Mouse (Mus musculus) urinary bladder, adult 2 months (tissue): ENCODE measurements at regions not wholly inside any gene's neighbourhood (a gene's known extent, or its start where the extent isn't known, plus 50 kb on each side); places are given as distances from the start of the nearest gene placed in this dataset.

Experiments used
- DNase-seq: peaks from one replicate; pipeline ENCODE4 v3.0.0; 2022; ENCODE audit warnings: low spot score

DNA sequence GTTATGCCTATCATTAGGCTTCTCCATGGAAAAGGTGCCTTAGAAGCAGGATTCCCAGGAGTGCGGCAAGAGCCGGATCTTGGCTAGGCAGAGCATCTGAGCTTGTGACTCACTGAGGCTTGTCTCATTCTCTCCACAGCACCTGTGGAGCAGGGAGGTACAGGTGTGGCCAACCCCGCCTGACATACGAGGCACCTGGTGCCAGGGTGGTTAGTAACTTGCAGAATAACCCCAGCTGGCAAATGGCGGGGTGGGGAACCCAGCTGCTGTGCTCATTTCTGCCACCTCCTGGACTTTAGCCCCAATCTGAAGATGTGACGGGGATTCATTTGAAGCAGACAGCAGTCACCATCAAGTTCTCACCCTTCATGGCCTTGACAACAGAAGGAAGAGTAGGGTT, 96.2 kb downstream of the Pdgfra start:
- no peak for DNase-seq

DNA sequence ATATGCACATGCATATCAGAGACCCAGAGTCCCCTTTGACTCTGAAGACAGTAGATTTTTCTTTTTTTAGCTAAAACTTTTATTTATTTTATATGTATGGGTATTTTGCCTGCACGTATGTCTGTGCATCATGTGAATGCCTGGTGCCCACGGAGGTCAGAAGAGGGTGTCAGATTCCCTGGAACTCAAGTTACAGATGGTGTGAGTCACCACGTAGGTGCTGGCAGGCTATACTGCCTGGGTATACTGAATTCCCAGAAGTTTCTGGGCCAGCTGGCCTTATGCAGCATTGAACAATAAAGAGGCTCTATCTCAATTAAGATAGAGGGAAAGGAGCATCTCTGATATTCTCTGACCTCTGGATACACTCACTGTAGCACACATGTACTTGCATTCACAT, 97.6 kb downstream of the Pdgfra start:
- no peak for DNase-seq

DNA sequence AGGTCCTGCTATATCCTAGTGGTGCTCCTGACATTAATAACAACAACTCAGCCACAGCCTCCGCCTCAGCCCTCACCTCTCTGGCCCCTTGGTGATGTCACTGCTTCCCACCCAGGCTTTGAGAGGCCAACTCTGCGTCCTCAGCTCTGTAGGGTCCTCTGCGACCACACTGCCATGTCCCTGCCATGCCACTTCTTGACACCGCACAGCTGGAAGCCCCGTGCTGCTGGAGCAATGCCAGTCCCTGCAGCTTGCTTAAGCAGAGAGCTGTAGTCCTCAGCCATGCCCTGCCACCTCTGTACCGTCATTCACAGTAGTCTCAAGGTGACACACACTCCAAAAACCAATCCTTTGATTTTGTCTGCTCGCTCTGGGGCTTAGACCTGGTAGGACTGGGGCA, 101.3 kb downstream of the Pdgfra start:
- DNase-seq: no peak

DNA sequence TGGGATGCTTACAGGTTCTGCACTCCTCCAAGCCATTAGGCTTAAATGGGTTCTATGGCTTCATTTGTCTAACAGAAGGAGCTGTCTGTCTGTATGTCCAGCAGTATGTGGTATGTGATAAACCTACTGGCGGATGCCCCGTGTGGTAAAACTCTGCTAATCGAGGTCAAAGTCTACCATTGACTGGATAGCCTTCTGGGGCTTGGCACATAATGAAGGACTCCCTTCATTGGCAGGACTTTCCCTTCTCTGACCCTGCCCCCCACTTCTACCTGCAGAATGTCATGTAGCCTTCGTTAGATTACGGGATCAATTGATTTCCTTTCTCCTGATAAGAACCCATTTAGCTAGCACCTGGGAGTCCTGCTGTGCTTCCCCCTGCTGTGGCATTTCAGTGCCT, 101.7 kb downstream of the Pdgfra start:
- DNase-seq: no peak

DNA sequence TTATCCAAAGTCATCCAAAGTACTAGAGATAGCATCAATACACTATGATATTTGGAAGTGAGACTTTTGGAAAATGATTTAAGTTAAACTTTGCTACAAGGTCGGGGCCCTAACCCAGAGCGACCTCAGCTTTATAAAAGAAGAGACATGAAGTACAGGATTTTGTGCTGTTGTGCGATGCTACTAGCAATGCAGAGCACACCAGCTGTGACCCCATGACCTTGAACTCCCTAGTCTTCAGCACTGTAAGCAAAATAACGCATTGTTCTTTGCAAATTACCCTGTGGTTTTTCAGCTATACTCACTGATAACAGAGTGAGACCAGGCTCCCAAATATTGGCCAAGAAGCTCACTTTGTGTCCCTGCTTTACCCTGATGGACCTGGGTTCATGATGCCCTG, 104.1 kb downstream of the Pdgfra start:
- DNase-seq: no peak

DNA sequence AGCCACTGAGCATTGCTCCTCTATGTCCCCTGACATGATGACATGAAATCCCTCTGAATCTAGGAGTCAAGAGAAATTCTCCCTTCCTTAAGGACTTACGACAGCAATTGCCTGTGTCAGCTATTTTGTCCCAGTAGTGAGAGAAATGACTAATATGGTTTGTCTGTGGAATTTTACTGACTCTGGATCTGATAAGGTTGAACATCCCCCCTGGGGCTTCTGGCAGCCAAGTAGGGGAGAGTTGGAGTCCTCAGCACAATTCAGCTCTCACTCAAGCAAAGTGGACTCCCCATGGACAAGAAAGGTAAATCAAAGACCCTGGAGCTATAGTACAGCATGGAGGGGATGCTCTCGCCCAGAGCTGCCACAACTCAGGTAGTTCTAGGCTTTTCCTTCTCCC, 105.0 kb downstream of the Pdgfra start:
- no peak for DNase-seq

DNA sequence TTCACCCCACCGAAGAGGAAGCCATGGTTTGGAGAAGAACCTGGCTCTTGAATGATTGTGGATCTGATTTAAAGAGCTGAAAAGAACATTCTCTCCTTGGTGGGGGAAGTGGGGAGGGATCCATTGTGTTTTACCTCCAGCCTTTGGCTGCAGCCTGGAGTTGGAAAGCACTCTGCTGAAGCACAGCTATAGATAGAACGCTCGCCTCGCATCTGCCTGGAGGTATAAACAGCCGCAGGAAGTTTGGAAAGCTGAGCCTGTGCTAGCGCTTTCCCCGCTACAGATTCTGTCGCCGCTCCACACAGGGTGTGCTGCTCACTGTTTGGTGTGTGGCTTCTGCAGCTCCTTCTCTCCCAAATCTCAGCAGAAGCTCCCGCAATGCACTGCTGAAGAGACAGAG, 108.2 kb downstream of the Pdgfra start:
- DNase-seq: no peak

DNA sequence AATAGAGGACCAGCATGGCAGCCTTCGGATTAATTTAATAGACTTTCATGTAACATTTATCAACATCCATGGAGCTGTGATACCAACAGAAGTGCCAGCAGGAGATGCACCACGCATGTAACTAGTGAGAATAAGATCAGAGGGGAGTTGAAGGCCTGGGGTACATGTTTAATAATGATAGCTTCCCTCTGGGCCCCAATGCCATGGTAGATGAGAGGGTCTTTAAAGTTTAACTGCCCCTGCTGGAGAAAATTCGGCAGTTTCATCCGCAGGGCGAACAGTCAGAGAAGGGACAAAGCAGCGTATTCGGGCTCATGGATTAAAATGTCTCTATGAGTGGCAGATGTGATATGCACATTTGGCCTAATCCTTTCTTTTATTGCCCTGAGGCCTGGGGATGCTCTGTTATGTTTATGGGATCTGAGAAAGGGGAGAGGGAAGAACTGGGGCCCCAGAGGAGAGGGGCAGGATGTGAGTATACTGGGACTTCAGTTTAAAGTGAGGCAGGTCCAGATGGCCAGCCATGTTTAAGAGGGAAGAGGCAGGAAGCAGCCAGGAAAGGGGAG, 114.1 kb downstream of the Pdgfra start:
- DNase-seq: no peak

DNA sequence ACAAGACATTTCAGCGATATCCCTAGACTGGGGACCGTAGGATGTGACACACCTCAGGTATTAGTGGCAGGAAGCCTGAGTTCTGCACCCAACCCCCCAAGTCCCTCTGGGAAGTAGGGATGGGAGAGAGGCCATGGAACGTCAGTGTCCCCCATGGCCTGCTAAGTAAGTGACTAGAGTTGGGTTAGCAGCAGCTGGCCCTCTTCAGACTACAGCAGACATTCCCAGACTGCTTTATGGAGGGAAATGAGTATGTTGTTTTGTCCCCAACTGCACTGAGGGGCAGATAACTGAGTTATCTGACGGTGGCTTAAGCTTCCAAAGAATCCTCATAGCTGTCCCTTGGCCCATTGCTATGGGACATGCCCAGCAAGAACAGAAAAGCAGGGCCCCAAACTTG, 114.8 kb downstream of the Pdgfra start:
- DNase-seq: no peak

DNA sequence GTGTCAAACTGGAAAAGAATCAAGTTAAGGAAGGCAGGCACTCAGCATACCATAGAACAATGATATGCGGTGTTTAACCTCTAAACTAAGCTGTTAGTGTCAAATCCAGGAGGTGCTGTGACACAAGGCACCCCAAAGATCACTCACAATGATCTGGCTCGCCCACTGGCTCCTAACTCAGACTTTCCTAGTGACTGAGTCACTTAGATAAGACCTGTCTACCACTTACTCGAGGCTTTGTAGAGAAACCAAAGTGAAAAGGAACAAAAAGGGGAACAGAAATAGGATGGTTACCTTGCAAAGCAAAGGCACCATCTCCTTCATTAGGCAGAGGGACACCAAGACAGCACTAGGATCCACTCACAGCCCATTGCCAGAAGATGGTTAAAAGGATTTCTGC, 115.7 kb downstream of the Pdgfra start:
- no peak for DNase-seq

DNA sequence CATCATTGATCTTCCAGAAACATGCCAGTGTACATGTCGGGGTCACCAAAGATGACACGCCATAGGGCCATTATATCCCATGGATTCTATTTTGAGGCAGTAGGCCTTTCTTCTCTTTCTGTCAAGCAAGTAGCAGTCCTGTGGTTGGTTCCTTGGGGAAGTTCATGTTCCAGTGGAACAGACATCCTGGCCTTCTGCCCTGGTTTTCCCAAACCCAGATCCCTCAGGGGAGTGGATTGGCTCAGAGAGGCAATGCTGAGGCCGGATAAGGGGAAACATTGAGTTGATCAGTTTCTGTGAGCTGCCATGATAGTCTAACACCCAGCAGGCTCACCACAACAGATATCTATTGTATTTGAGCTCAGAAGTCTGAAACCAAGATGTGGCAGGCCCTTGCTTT, 125.9 kb downstream of the Pdgfra start:
- DNase-seq: no peak

DNA sequence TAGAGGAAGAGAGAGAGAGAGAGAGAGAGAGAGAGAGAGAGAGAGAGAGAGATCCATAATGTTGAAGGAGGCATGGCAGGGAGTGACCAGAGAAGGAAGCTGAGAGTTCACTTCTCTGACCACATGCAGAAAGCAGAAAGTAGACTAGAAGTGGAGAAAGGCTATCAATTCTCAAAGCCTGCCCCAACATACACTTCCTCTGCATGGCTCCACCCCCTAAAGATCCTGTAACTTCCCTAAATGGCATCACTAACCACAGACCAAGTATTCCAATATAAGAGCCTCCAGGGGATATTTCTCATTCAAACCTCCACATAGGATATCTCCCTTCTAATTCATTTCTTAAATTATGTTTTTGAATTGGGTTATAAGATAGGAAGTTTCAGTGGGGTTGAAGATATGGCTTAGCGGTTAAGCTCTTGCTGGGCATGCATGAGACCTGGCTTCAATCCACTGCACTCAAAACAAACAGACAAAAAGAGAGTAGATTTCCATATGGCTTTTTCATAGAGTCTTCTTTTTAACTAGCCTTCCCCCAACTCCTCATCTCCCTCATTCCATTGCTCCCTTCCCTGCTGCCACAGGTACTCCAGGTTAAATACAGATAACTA, 127.6 kb downstream of the Pdgfra start:
- no peak for DNase-seq

DNA sequence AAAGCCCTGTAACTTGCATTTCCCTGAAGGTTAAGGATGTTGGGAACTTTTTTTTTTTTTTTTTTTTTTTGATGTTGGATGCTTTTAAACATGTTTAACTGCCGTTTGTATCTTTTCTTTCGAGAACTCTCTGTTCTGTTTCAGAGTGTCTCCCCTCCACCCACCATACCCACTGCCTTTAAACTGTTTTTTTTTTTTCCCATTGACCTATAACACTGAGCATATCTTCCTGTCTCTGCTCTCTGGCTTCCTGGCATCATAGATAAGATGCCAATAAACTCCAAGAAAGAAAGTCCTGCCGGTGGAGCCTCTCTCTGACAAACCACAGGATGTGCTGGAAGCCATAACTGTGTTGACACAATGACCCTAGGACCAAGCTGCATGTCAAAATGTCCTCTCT, 128.6 kb downstream of the Pdgfra start:
- DNase-seq: no peak

DNA sequence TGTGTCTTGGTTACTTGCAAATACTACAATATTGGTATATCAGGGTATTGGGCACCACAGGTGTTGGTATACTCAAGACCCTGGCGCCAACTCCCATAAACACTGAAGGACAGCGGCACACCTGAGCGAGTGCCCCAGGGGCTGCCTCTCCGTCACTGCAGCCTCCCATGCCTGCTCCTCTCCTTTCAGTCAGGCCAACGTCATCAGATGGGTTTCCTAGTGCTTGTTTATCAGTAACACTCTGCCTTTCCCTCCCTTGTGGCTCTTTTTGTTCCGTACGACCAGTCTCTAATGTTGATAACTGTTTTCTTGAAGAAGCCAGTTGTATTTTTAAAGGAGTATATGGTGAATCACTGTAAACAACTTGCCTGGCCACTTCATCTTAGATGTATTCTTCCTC, 129.4 kb downstream of the Pdgfra start:
- no peak for DNase-seq

DNA sequence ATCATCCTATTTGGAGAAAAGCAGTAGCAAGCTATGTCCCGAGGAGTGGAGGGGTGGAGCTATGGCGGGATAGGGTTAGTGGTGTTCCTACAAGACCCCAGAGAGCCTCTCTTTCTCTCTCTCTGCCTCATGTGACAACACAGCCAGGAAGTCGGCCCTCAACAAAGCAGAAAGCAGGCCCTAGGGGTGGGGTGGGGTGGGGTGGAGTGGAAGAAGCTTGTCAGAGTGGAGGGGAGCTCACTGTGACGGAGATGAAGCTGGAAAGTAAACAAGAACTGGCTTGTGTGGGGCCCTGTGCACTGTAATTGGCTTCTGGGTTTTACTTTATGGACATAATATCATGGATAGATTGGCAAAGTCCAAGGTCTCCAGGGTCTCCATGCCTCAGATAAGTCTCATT, 130.5 kb downstream of the Pdgfra start:
- no peak for DNase-seq

DNA sequence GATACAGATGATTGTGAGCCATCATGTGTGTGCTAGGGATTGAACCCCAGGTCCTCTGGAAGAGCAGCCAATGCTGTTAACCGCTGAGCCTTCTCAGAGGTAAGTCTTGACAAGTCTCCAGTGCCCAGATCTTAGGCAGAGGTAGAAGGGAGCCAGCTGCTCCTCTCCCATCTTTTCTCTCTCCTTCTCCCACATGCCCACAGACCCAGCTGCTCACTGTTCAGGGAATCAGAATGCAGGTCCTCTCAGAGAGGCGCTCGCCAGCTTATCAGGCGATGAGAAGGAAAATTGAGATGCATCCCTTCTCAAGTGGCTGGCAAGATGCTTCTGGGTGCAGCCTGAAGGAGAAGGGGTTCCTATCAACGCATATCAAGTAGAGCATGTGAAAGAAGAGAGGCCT, 131.7 kb downstream of the Pdgfra start:
- no peak for DNase-seq

DNA sequence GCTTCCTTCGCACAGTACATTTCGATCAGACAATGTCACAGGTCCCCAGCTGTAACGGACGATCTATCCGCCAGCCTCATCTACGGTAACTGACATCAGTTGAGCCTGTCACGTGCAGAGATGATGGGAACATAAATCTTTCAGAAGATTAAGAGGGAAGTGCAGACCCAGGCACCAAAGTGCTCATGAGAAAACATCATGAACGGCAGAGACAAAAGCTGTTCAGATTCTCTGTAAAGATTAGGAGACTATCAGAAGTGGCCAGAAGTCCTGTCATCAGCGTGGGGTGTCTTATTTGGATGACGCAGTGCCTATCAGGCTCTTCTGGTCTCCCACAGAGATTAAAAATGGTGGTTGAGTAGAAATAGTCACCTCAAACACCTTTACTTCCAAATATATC, 133.9 kb downstream of the Pdgfra start:
- no peak for DNase-seq

DNA sequence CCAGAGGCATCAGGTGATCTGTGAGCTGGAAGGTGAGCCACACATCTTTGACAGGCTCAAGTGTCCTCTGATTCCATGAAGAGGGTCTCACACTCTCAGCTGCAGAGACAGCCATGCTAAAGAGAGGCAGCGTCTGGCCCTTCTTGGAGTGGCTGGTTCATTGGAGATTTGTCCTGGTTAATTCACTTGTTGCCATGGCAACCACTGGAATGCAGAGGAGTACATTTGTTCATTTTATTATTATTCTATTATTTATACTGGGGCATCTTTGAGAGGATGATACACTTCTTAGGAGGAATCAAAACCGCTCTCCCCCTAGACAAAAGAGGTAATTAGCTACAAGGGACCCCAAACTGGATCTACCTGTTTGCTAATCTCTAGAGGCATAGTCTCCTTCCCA, 143.6 kb downstream of the Pdgfra start:
- no peak for DNase-seq

DNA sequence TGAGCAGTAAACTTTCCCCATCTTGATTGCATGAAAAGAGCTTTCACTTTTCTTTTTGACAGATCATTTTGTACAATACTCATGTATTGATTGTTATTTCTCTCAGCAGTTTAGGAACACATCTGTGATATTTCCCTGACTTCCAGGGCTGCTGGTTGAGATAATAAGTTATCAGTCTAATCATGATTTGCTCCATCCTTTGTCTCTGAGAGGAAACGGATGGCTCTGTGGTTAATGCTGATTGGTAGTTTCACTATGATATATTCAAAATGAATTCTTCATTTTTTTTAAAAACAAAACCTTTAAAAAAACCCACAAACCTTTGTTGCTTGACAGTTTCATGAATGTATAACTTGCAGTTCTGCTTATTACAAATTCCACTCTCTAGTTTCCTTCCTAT, 160.8 kb downstream of the Pdgfra start:
- no peak for DNase-seq

DNA sequence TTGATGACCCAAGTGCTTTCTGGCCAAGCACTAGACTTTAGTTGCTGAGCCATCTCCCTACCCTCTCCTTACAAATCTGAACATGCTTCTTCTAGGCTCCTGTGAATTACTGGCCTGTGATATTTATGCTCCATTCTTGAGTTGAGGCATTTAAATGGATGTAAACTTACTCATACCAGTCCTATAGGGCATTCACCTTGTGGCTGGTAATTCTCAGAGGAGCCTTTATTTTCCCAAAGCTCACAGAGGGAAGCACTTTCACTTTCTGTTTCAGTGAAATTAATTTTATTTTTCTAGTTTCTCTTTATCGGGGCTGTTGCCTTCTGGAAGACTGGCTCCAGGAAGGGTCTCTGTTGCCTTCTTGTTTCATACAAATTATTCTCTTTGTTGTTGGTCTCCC, 163.9 kb downstream of the Pdgfra start:
- no peak for DNase-seq

DNA sequence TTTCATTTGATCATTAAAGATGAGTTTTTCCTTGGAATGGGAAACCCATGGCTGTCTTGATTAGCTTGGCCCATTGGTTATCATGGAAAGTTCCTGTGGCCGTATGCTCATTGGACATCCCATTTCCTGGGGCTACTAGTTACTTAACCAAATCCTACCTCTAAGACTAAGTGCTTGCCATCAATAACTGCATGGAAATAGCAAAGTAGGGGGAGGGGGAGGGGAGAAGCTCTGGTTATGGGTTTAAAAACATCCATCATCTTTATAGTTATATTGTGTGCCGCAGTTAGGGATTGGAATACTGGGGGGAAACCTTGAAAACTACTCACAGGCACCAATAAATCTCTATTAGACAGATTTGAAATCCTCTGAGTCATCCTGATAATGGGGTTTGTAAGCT, 168.4 kb downstream of the Pdgfra start:
- DNase-seq: no peak

DNA sequence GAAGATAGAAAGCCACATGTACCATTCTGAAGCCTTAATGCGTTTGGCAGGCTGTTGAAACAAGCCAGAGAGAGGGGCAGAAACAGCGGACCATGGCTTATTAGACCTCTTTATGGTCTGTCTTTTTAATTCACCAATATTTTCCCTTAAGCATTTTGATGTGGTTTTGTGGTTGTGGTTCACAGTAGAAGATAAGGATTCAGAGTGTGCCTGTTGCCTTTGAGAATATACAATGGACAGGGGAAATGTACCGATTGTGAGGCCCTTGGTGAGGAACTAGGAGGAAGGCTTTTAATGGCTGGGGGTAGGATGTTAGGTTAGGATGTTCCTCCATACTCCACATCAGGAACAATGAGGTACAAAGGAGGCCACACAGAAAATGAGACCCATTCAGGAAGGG, 182.0 kb downstream of the Pdgfra start:
- DNase-seq: no peak

DNA sequence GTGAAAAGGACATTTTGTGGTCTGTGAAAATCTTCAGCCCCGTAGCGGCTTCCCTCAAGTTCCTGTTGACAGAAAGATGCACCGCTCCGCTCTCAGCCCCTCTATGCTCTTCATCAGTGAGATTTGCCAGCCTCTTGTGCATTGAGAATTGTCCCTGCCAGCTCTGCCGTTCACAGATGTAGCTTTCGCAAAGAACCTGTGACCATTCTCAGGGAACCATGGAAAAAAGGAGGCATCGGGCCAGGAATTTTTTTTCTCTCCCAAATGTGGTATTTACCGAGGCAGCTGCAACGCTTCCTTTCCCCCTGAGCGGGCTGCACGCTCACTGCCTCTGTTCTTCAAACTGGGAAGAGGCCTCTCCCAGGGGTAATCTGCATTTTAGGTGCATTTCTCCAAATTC, 184.4 kb downstream of the Pdgfra start:
- no peak for DNase-seq

DNA sequence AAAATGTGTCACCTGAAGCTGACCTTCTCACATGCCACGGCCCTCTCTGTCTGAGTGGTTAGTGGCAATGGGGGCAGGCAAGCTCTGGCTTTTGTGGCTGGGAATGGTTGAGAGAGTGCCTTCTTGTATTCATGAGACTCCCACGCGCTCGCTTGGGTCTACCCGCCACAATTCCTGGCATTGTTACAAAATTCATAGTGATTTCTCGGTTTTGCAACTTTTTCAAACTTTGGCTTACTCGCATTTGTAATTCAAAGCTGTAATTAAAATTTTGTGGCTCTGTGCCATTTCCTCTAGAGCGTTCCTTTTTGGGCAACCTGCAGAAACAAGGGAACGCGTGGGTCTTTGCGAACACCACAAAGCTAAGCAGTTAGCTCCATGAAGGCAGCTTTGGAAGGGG, 186.3 kb downstream of the Pdgfra start:
- DNase-seq: no peak

DNA sequence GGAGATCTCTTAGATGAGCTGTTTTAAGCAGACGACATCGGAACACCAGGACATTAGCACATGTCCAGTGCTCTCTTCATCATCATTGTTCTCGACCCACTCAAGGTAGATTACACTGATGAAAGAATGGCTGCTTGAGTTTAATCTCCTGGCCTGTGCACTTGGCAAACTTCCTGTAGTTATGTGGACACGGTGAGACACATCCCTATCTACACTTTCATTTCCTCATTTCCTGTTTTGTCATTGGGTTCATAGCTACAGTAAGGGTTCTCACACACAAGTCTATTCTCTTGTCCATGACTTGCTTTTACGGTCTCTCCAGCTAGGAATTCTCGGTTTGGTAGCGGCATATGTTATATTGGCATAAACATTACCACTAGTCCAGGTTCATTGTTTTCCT, 190.5 kb downstream of the Pdgfra start:
- no peak for DNase-seq
